Mouse (Mus musculus): ENCODE measurements around the gene Rgcc.

DNA sequence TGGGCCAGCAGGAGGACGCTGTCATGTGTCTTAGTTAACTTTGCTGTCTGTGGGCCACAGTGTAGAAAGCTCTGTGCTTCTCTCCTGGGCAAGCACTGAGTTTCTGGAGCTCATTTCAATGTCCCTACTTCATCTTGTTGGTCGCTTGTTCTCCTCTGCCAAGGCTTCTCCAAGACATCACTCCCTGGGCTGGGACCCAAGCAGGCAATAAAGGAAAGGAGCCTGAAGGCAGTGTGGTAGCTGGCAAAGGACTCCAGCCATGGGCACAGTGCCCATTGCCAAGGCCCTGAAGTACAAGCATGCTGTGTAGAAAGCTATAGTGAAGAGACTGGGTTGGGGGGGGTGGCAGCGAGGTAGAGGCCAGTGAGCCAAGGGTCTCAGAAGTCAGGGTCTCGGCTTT lies 38.8 kb downstream of the Rgcc start:
- no peak for TF ChIP-seq CTCF (IDR thresholded peaks at IDR 0.05; ENCODE audit: extremely low read depth, insufficient read depth, low read length)
- TF ChIP-seq POLR2A (IDR thresholded peaks at IDR 0.05; ENCODE audit: extremely low read depth, insufficient read depth, low read length), result no peak

All from cortical plate, adult 2 months (tissue).